Mouse (Mus musculus): ENCODE measurements at regions not wholly inside any gene's neighbourhood (a gene's known extent, or its start where the extent isn't known, plus 50 kb on each side); places are given as distances from the start of the nearest gene placed in this dataset.

DNA sequence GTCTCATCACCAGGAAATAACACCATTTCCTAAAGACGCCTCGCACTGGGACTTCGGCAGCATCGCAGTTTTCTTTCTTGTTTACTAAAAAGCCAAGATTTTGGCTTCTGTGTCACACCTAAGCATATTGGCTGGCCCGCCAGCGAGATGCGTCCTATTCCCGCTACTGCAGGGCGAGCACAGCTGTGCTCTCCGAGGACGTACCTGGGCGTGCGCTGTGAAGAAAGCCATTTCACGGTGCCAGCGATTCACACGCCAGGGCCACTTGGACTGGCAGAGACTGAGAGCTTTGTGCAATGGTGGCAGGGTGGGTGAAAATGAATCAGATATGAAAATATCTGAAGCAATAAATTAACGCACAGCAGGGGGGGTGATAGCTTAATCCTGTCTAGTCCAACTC lies 310.1 kb upstream of the Mgmt start:
- H3K36me3 ChIP-seq (ENCODE audit: control insufficient read depth, insufficient read depth): no peaks in the 10 kb centered on the region
- H3K27me3 ChIP-seq (ENCODE audit: control insufficient read depth, insufficient read depth, insufficient read length): no peaks in the 10 kb centered on the region
- H3K79me2 ChIP-seq (ENCODE audit: control insufficient read depth, insufficient read depth): no peaks in the 10 kb centered on the region
- H3ac ChIP-seq (ENCODE audit: control insufficient read depth, insufficient read length, low read depth): no peak overlapping the region
- TF ChIP-seq USF1 (IDR thresholded peaks at IDR 0.05; ENCODE audit: low read depth) (no peak), MAX (IDR thresholded peaks at IDR 0.05) (no peak), MYOG (IDR thresholded peaks at IDR 0.05; ENCODE audit: control insufficient read depth, extremely low read depth, insufficient read length) (no peak), FOSL1 (IDR thresholded peaks at IDR 0.05; ENCODE audit: insufficient read depth, low read length, poor library complexity, severe bottlenecking) (no peak), CTCF (IDR thresholded peaks at IDR 0.05; ENCODE audit: control insufficient read depth, insufficient read depth, insufficient read length) (no peak), MYOD1 (IDR thresholded peaks at IDR 0.05; ENCODE audit: control insufficient read depth, insufficient read length, low read depth) (no peak), CEBPB (IDR thresholded peaks at IDR 0.05; ENCODE audit: low read depth) (no peak)
- H3K4me3 ChIP-seq (ENCODE audit: insufficient read depth, poor library complexity, severe bottlenecking): no peak overlapping the region
- H3K79me3 ChIP-seq (ENCODE audit: low read depth): no peaks in the 10 kb centered on the region

DNA sequence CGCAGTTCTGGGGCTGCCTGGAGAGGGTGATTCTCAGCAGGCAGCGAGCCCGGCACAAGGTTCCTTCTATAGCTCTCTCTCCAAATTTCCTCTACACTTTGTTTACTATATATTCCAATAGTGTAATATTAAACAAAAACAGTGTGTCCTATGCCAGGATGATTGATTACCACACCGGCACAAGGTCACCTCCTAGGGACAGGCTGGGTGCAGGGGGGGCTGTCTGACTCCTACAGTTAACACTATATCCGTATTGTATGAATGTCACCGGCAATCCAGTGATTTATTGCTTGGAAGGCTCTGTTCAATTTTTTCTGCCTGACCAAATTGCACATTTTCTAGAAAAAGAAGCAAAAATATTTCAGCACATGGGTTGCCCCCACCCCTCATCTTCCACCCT lies 305.9 kb upstream of the Mgmt start:
- H3K27me3 ChIP-seq (ENCODE audit: control insufficient read depth, insufficient read depth, insufficient read length): no peaks in the 10 kb centered on the region
- no peak overlapping the region for H3ac ChIP-seq (ENCODE audit: control insufficient read depth, insufficient read length, low read depth)
- H3K4me3 ChIP-seq (ENCODE audit: insufficient read depth, poor library complexity, severe bottlenecking): no peak overlapping the region
- no peak for TF ChIP-seq MYOG (IDR thresholded peaks at IDR 0.05; ENCODE audit: control insufficient read depth, extremely low read depth, insufficient read length)
- TF ChIP-seq CEBPB (IDR thresholded peaks at IDR 0.05; ENCODE audit: low read depth): no peak
- TF ChIP-seq MAX (IDR thresholded peaks at IDR 0.05): no peak
- TF ChIP-seq FOSL1 (IDR thresholded peaks at IDR 0.05; ENCODE audit: insufficient read depth, low read length, poor library complexity, severe bottlenecking): no peak
- TF ChIP-seq MYOD1 (IDR thresholded peaks at IDR 0.05; ENCODE audit: control insufficient read depth, insufficient read length, low read depth): no peak
- no peak for TF ChIP-seq CTCF (IDR thresholded peaks at IDR 0.05; ENCODE audit: control insufficient read depth, insufficient read depth, insufficient read length)
- no peak for TF ChIP-seq USF1 (IDR thresholded peaks at IDR 0.05; ENCODE audit: low read depth)
- H3K36me3 ChIP-seq (ENCODE audit: control insufficient read depth, insufficient read depth): no peaks in the 10 kb centered on the region
- H3K79me3 ChIP-seq (ENCODE audit: low read depth): no peaks in the 10 kb centered on the region
- H3K79me2 ChIP-seq (ENCODE audit: control insufficient read depth, insufficient read depth): no peaks in the 10 kb centered on the region

DNA sequence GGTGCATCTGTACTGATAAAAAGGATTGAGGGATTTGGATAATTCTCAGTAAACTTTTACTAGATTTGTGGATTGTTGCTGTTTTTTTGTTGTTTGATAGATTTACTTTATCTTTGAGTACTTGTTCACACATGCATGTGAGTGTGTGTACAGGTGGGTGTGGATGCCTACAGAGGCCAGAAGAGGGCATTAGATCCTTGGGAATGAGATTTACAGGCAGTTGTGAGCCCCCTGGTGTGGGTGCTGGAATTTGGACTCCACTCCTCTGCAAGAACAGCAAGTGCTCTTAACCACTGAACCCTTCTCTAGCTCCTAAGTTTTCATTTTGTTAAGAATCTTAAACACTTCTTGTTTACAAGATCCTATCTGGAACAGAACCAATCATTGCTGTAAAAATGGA lies 303.5 kb upstream of the Mgmt start:
- Histone ChIP-seq H3K79me3 (ENCODE audit: low read depth) (no peaks in the 10 kb centered on the region), H3K79me2 (ENCODE audit: control insufficient read depth, insufficient read depth) (no peaks in the 10 kb centered on the region), H3K36me3 (ENCODE audit: control insufficient read depth, insufficient read depth) (no peaks in the 10 kb centered on the region), H3K4me3 (ENCODE audit: insufficient read depth, poor library complexity, severe bottlenecking) (no peak overlapping the region), H3ac (ENCODE audit: control insufficient read depth, insufficient read length, low read depth) (no peak overlapping the region), H3K27me3 (ENCODE audit: control insufficient read depth, insufficient read depth, insufficient read length) (no peaks in the 10 kb centered on the region)
- TF ChIP-seq MAX (IDR thresholded peaks at IDR 0.05) (no peak), FOSL1 (IDR thresholded peaks at IDR 0.05; ENCODE audit: insufficient read depth, low read length, poor library complexity, severe bottlenecking) (no peak), MYOD1 (IDR thresholded peaks at IDR 0.05; ENCODE audit: control insufficient read depth, insufficient read length, low read depth) (no peak), USF1 (IDR thresholded peaks at IDR 0.05; ENCODE audit: low read depth) (no peak), CTCF (IDR thresholded peaks at IDR 0.05; ENCODE audit: control insufficient read depth, insufficient read depth, insufficient read length) (no peak)

DNA sequence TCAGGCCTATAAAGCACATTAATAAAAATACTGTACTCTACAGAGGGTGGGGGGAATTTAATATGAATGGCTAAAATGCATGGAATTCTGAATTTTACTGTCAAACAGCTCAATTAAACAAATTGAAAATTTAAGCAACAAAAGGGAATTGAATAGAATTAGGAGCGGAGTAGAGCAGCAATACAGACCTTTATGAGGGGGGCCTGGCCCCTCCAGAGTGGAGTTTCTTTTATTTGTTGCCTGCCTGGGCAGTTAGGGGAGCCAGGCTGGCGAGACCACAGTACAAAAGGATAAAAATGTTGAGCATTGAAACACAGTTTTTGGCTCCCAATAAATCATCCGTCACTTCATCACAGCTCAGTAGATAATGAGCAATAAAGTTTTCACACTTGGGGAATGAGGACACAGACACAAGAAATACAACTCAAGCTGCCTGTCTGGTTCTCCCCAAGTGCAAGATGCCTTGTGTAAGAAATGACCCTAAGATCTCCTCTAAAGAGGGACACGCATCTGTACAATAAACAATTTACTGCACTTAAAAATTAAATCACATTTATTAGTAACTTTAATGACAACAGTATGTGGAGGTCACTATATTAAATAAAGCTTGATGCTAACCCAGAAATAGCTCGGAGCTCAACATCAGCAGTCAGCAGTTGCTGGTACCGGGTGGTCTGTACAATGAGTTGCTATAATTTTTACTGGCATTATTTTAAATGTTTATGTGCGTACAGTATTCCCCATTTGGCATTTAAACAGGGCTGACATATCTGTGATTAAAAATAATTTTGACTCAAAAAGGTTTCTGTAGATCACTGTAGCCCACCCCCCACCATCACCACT lies 286.9 kb upstream of the Mgmt start:
- Histone ChIP-seq H3K79me2 (ENCODE audit: control insufficient read depth, insufficient read depth) (no peaks in the 10 kb centered on the region), H3ac (ENCODE audit: control insufficient read depth, insufficient read length, low read depth) (no peak overlapping the region), H3K36me3 (ENCODE audit: control insufficient read depth, insufficient read depth) (no peaks in the 10 kb centered on the region), H3K79me3 (ENCODE audit: low read depth) (no peaks in the 10 kb centered on the region), H3K4me3 (ENCODE audit: insufficient read depth, poor library complexity, severe bottlenecking) (no peak overlapping the region), H3K27me3 (ENCODE audit: control insufficient read depth, insufficient read depth, insufficient read length) (no peaks in the 10 kb centered on the region)
- no peak for TF ChIP-seq CEBPB (IDR thresholded peaks at IDR 0.05; ENCODE audit: low read depth)

DNA sequence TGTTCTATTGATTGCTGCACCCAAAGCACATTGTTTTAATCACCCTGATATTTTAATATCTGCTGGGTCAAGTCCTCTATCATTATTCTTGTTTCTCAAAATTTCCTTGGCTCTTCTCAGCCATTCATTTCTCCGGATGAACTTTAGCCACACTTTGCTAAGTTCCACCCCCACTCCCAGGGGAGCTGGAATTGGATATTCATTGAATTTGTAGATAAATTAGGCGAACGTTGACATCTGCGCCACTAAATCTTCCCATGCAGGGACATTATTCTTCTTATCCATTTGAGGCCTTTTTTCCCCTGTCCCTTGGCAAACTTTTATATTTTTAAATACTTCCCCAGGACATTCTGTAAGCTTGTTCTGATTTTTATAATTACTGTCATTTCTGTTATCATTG lies 280.9 kb upstream of the Mgmt start:
- TF ChIP-seq CTCF (IDR thresholded peaks at IDR 0.05; ENCODE audit: control insufficient read depth, insufficient read depth, insufficient read length) (no peak), MYOD1 (IDR thresholded peaks at IDR 0.05; ENCODE audit: control insufficient read depth, insufficient read length, low read depth) (no peak), FOSL1 (IDR thresholded peaks at IDR 0.05; ENCODE audit: insufficient read depth, low read length, poor library complexity, severe bottlenecking) (no peak), MYOG (IDR thresholded peaks at IDR 0.05; ENCODE audit: control insufficient read depth, extremely low read depth, insufficient read length) (no peak), USF1 (IDR thresholded peaks at IDR 0.05; ENCODE audit: low read depth) (no peak)
- Histone ChIP-seq H3K4me3 (ENCODE audit: insufficient read depth, poor library complexity, severe bottlenecking) (no peak overlapping the region), H3K36me3 (ENCODE audit: control insufficient read depth, insufficient read depth) (no peaks in the 10 kb centered on the region), H3K79me2 (ENCODE audit: control insufficient read depth, insufficient read depth) (no peaks in the 10 kb centered on the region), H3K79me3 (ENCODE audit: low read depth) (no peaks in the 10 kb centered on the region), H3ac (ENCODE audit: control insufficient read depth, insufficient read length, low read depth) (no peak overlapping the region), H3K27me3 (ENCODE audit: control insufficient read depth, insufficient read depth, insufficient read length) (no peaks in the 10 kb centered on the region)

DNA sequence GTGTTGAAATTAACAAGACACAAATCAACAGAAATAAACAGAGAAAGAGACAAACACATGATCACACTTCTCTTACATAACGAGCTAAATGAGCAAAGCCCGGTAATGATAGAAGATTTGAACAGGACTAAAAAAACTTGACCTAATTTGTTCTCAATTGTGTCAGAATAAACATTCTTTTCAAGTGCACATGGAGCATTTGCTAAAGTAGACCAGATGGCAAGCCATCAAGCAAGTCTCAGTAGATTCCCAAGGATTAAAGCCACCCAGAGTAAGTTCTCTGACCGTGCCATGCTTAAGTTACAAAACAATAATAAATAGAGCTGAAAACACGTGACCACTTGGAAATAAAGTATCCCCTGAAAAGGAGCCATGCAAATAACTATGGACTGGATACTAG lies 269.9 kb upstream of the Mgmt start:
- Histone ChIP-seq H3K79me2 (ENCODE audit: control insufficient read depth, insufficient read depth) (no peaks in the 10 kb centered on the region), H3K4me3 (ENCODE audit: insufficient read depth, poor library complexity, severe bottlenecking) (no peak overlapping the region), H3K79me3 (ENCODE audit: low read depth) (no peaks in the 10 kb centered on the region), H3ac (ENCODE audit: control insufficient read depth, insufficient read length, low read depth) (no peak overlapping the region), H3K27me3 (ENCODE audit: control insufficient read depth, insufficient read depth, insufficient read length) (no peaks in the 10 kb centered on the region), H3K36me3 (ENCODE audit: control insufficient read depth, insufficient read depth) (no peaks in the 10 kb centered on the region)
- TF ChIP-seq MYOD1 (IDR thresholded peaks at IDR 0.05; ENCODE audit: control insufficient read depth, insufficient read length, low read depth): no peak
